Mouse (Mus musculus): ENCODE results near the gene Btg2. TPM values are rescaled to one million over a fixed set of nuclear protein-coding genes. Genes with fewer than 3 reads are reported as not detected.

Gene Btg2
- polyA plus RNA-seq, 1 experiment from 2014 or later, result 22.1 TPM

DNA sequence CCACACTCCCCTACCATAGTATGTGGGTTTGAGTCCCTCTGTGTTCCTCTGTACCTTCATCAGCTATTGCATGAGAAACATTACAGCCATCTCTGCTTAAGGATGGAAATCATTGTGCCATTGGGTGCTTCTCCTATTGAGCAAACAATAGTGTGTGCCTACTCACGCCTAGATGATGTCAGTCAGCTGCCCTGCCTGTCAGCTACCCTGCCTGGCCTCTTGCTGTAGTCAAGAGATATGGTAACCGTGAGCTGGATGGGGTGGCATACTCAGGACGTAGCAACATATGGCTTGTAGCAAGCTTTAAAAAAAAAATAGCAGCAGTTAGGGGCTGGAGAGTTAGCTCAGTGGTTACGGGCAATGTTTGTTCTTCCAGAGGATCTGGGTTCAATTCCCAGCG is 31.5 kb upstream of the Btg2 start:
- Histone ChIP-seq H3K4me1 (ENCODE audit: control insufficient read depth, insufficient read depth, low read length) (no peaks in the 10 kb centered on the region), H3K27me3 (ENCODE audit: control insufficient read depth, insufficient read depth, low read length) (no peaks in the 10 kb centered on the region), H3K36me3 (ENCODE audit: control insufficient read depth, insufficient read depth, low read length) (no peaks in the 10 kb centered on the region), H3K4me3 (ENCODE audit: low read depth, low read length) (no peak overlapping the region), H3K9me3 (ENCODE audit: control insufficient read depth, low read length) (no peaks in the 10 kb centered on the region), H3K27ac (replicated peaks; ENCODE audit: low read depth, low read length) (no peak overlapping the region), H3K9ac (ENCODE audit: low read length) (no peak overlapping the region), H3K4me2 (ENCODE audit: low read depth, severe bottlenecking) (no peak overlapping the region)
- no peak for DNase-seq (ENCODE audit: low spot score)
- WGBS, result 91% methylated on average over 5 of the region's 5 CpGs
- no peak for ATAC-seq (ENCODE audit: insufficient number of reproducible peaks, low FRiP score, low TSS enrichment, low read depth)

DNA sequence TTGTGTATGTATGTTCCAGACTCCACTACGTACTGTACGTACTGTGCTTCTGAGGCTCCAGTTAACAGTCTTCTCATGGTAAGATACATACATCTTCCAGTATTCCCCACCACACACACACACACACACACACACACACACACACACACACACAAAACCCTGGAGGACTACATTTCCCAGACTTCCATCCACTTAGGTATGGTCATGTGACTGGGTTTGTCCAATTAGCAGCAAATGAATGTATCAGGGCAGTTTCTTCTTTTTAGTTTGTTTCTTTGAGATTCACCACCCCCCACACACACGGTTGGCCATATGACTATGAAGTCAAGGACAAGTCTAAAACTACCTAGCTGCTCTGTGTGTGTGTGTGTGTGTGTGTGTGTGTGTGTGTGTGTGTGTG is 31.1 kb upstream of the Btg2 start:
- H3K4me1 ChIP-seq (ENCODE audit: control insufficient read depth, insufficient read depth, low read length), result no peaks in the 10 kb centered on the region
- ATAC-seq (ENCODE audit: insufficient number of reproducible peaks, low FRiP score, low TSS enrichment, low read depth) (no peak), DNase-seq (ENCODE audit: low spot score) (no peak)
- 89% methylated on average over 3 of the region's 3 CpGs for WGBS
- no peak overlapping the region for H3K9ac ChIP-seq (ENCODE audit: low read length)
- no peaks in the 10 kb centered on the region for H3K36me3 ChIP-seq (ENCODE audit: control insufficient read depth, insufficient read depth, low read length)
- no peaks in the 10 kb centered on the region for H3K27me3 ChIP-seq (ENCODE audit: control insufficient read depth, insufficient read depth, low read length)
- no peak overlapping the region for H3K4me2 ChIP-seq (ENCODE audit: low read depth, severe bottlenecking)
- no peaks in the 10 kb centered on the region for H3K9me3 ChIP-seq (ENCODE audit: control insufficient read depth, low read length)
- no peak overlapping the region for H3K4me3 ChIP-seq (ENCODE audit: low read depth, low read length)
- no peak overlapping the region for H3K27ac ChIP-seq (replicated peaks; ENCODE audit: low read depth, low read length)

DNA sequence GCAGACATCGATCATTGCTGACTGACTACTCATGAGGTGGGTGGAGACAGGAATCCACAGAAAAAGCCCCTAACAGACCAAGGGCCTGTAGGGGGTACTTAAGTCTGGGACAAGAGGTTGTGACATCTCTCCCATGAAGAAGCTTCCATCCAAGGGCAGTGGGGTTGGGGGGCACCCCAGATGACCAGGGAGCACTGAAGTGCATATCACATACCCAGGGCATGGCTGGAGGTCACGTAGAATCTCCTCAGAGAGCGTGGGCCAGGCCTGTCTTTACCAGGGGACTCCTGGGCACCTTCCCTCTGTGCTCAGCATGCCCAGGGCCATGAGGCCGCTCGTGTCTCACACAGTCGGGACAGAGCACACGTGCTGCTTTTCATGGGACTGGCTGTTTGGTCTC is 28.9 kb upstream of the Btg2 start:
- Histone ChIP-seq H3K9ac (ENCODE audit: low read length) (no peak overlapping the region), H3K9me3 (ENCODE audit: control insufficient read depth, low read length) (no peaks in the 10 kb centered on the region), H3K4me2 (ENCODE audit: low read depth, severe bottlenecking) (no peak overlapping the region), H3K36me3 (ENCODE audit: control insufficient read depth, insufficient read depth, low read length) (no peaks in the 10 kb centered on the region), H3K27ac (replicated peaks; ENCODE audit: low read depth, low read length) (no peak overlapping the region), H3K27me3 (ENCODE audit: control insufficient read depth, insufficient read depth, low read length) (no peaks in the 10 kb centered on the region), H3K4me3 (ENCODE audit: low read depth, low read length) (no peak overlapping the region), H3K4me1 (ENCODE audit: control insufficient read depth, insufficient read depth, low read length) (no peaks in the 10 kb centered on the region)
- DNase-seq (ENCODE audit: low spot score) (no peak), ATAC-seq (ENCODE audit: insufficient number of reproducible peaks, low FRiP score, low TSS enrichment, low read depth) (no peak)
- 86% methylated on average over 7 of the region's 7 CpGs for WGBS

DNA sequence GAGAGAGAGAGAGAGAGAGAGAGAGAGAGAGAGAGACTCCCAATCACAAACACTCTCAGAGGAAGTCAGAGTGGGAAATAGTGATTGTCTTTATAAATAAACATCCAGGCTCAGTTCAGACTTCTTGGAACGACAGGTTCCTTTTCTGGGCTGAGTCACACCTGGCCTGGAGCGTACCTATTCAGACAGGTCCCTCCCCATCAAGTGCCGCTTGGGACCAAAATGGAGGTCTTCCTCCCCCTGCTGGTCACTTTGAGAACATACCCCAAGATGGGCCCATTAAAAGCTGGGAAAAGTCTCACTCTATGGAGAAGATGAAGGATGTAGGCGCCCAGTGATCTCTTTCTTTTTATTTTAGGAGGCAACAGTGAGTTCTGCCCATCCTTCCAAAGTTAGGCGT is 27.8 kb upstream of the Btg2 start:
- 4% methylated on average over 5 of the region's 5 CpGs for WGBS
- Histone ChIP-seq H3K9ac (ENCODE audit: low read length) (no peak overlapping the region), H3K27me3 (ENCODE audit: control insufficient read depth, insufficient read depth, low read length) (no peaks in the 10 kb centered on the region), H3K36me3 (ENCODE audit: control insufficient read depth, insufficient read depth, low read length) (no peaks in the 10 kb centered on the region), H3K4me3 (ENCODE audit: low read depth, low read length) (no peak overlapping the region), H3K9me3 (ENCODE audit: control insufficient read depth, low read length) (no peaks in the 10 kb centered on the region), H3K4me1 (ENCODE audit: control insufficient read depth, insufficient read depth, low read length) (no peaks in the 10 kb centered on the region), H3K27ac (replicated peaks; ENCODE audit: low read depth, low read length) (no peak overlapping the region), H3K4me2 (ENCODE audit: low read depth, severe bottlenecking) (no peak overlapping the region)
- DNase-seq (ENCODE audit: low spot score) (peak; percentile 70), ATAC-seq (ENCODE audit: insufficient number of reproducible peaks, low FRiP score, low TSS enrichment, low read depth) (no peak)

DNA sequence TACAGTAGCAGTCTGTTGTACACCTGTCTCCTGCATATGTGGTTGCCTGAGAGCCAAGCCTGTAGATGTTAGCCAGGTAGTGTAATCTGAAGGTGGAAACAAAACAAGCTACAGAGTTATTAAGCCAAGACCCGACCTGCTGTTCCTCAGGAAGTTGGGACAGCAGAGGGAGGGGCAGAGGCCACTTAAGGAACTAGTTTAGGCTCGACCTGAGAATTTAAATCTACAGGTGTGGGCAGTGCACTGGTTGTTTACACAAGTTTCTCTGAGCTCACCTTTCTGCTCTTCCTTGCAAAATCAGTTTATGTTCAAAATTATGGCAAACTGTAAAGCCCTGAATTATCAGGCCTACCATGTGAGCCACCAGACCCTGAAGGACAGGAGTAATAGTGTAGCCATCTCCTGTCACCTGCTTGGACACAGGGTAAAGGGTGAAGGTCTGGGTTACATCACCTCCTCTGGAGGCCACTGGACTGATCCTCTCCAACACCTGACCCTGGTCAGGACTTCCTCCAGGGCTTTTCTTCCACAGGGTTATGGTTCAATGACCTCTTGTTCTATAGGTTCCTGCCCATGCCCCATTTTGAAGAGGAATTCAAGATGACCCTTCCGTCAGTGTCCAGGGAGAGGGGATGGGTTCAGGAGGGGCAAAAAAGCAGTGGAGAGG is 27.0 kb upstream of the Btg2 start:
- Histone ChIP-seq H3K4me2 (ENCODE audit: low read depth, severe bottlenecking) (no peak overlapping the region), H3K4me3 (ENCODE audit: low read depth, low read length) (no peak overlapping the region), H3K9me3 (ENCODE audit: control insufficient read depth, low read length) (no peaks in the 10 kb centered on the region), H3K4me1 (ENCODE audit: control insufficient read depth, insufficient read depth, low read length) (no peaks in the 10 kb centered on the region), H3K36me3 (ENCODE audit: control insufficient read depth, insufficient read depth, low read length) (no peaks in the 10 kb centered on the region), H3K27ac (replicated peaks; ENCODE audit: low read depth, low read length) (no peak overlapping the region), H3K27me3 (ENCODE audit: control insufficient read depth, insufficient read depth, low read length) (no peaks in the 10 kb centered on the region), H3K9ac (ENCODE audit: low read length) (no peak overlapping the region)
- DNase-seq (ENCODE audit: low spot score) (no peak), ATAC-seq (ENCODE audit: insufficient number of reproducible peaks, low FRiP score, low TSS enrichment, low read depth) (no peak)
- WGBS, result 56% methylated on average over 3 of the region's 3 CpGs

DNA sequence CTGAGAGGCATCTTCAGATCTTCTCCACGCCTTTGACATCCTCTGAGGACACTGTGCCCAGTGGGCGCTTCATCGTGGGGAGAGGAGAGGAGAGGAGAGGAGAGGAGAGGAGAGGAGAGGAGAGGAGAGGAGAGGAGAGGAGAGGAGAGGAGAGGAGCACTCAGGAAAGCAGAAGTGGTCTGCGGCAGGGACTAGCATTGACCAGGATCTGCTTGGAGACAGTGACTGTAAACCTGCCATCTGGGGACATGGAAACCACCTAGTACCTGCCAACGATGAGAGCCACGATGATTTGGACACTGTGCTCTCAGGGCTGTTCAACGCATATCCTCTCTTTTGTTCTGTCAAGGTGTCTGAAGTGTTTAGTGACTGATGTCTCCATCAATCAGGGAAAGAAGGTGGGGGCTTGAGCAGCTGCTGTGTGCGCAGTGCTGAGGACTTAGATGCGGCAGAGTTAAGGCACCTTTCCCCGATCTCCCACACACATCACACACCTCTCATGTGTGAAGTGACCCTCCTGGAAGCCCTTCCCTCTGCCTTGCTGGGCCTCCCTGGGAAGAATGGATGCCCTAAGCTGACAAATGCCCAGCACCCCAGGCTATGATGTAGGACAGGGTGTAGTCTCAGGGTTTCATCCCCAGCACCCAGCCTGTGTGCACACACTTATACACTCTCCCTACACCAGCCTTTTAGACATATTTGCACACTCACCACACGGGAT is 26.3 kb upstream of the Btg2 start:
- Histone ChIP-seq H3K4me2 (ENCODE audit: low read depth, severe bottlenecking) (no peak overlapping the region), H3K4me3 (ENCODE audit: low read depth, low read length) (no peak overlapping the region), H3K27me3 (ENCODE audit: control insufficient read depth, insufficient read depth, low read length) (no peaks in the 10 kb centered on the region), H3K9me3 (ENCODE audit: control insufficient read depth, low read length) (no peaks in the 10 kb centered on the region), H3K4me1 (ENCODE audit: control insufficient read depth, insufficient read depth, low read length) (no peaks in the 10 kb centered on the region), H3K36me3 (ENCODE audit: control insufficient read depth, insufficient read depth, low read length) (no peaks in the 10 kb centered on the region), H3K9ac (ENCODE audit: low read length) (no peak overlapping the region), H3K27ac (replicated peaks; ENCODE audit: low read depth, low read length) (no peak overlapping the region)
- ATAC-seq (ENCODE audit: insufficient number of reproducible peaks, low FRiP score, low TSS enrichment, low read depth), result no peak
- WGBS, result 69% methylated on average over 8 of the region's 11 CpGs
- DNase-seq (ENCODE audit: low spot score), result no peak

DNA sequence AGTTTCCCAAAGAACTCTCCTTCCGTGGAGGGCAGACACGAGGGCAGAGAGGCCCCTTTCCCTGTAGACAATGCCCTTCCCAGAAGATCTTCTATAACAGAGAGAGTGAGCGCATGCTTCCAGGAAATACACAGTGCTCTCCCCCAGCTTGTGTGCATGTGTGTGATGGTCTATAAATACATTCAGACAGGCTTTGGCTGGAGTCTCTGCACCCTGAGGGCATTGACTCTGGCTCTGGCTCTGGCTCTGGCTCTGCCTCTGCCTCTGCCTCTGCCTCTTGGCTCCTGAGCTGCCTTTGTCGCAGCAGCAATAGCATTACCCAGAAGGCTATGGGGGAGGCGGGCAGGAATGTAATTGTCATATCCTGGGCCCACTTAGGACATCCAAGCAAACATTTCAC is 24.9 kb upstream of the Btg2 start:
- 84% methylated on average over 5 of the region's 5 CpGs for WGBS
- ATAC-seq (ENCODE audit: insufficient number of reproducible peaks, low FRiP score, low TSS enrichment, low read depth) (no peak), DNase-seq (ENCODE audit: low spot score) (no peak)
- no peaks in the 10 kb centered on the region for H3K36me3 ChIP-seq (ENCODE audit: control insufficient read depth, insufficient read depth, low read length)
- H3K27ac ChIP-seq (replicated peaks; ENCODE audit: low read depth, low read length), result no peak overlapping the region
- no peaks in the 10 kb centered on the region for H3K27me3 ChIP-seq (ENCODE audit: control insufficient read depth, insufficient read depth, low read length)
- H3K4me3 ChIP-seq (ENCODE audit: low read depth, low read length), result no peak overlapping the region
- H3K9ac ChIP-seq (ENCODE audit: low read length), result no peak overlapping the region
- no peaks in the 10 kb centered on the region for H3K4me1 ChIP-seq (ENCODE audit: control insufficient read depth, insufficient read depth, low read length)
- H3K9me3 ChIP-seq (ENCODE audit: control insufficient read depth, low read length), result no peaks in the 10 kb centered on the region
- H3K4me2 ChIP-seq (ENCODE audit: low read depth, severe bottlenecking), result no peak overlapping the region

DNA sequence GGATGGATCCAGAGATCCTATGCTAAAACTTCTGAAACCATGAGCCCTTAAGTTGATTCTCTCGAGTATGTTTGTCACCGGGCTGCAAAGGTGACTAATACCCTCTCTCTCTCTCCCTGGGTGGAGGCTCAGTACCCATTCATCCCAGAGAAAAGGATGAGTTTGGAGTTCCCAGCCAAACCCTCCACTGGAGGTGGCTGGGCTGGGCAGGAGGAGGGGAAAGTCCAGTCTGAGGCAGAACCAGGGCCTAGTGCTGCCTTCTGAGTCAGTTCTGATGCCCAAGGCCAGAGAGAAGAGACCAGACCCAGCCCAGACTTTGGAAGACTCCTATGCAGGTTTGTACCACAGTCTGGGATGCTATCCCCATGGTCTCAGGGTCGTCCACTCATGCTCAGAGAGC is 22.7 kb upstream of the Btg2 start:
- H3K9me3 ChIP-seq (ENCODE audit: control insufficient read depth, low read length), result no peaks in the 10 kb centered on the region
- no peak overlapping the region for H3K4me2 ChIP-seq (ENCODE audit: low read depth, severe bottlenecking)
- H3K9ac ChIP-seq (ENCODE audit: low read length), result no peak overlapping the region
- H3K36me3 ChIP-seq (ENCODE audit: control insufficient read depth, insufficient read depth, low read length), result no peaks in the 10 kb centered on the region
- H3K27me3 ChIP-seq (ENCODE audit: control insufficient read depth, insufficient read depth, low read length), result no peaks in the 10 kb centered on the region
- peaks cover 8% of the 10 kb centered on the region; the same call in 1 of the 2 replicates for H3K4me1 ChIP-seq (ENCODE audit: control insufficient read depth, insufficient read depth, low read length)
- H3K27ac ChIP-seq (replicated peaks; ENCODE audit: low read depth, low read length), result no peak overlapping the region
- 65% methylated on average over 3 of the region's 3 CpGs for WGBS
- no peak overlapping the region for H3K4me3 ChIP-seq (ENCODE audit: low read depth, low read length)
- ATAC-seq (ENCODE audit: insufficient number of reproducible peaks, low FRiP score, low TSS enrichment, low read depth) (no peak), DNase-seq (ENCODE audit: low spot score) (no peak)

All from limb, embryonic 11.5 days (tissue).